In the genomic region with DNA sequence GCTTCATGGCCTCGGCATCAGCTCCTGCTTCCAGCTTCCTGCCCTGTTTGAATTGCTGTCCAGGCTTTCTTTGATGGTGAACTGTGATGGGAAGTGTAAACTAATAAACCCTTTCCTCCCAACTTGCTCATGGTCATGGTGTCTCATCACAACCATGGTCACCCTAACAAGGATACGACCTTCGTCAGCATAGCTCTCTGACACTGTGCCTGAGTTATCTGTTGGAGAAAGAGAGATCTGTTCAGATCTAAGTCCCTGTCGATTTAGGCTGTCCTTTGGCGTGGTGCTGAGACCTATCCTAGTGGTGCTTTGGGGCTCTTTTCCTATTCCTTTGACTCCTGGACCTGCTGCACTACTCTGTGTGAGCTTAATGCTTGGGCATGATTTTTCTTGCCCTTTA, we compare ENCODE assay signal across 23 mouse cellular contexts.
DNase-seq lines count a peak whose midpoint lies in the region; ATAC-seq and TF ChIP-seq lines count a peak whose summit lies in the region.
"Had no signal": no experiment of that assay in that cellular context is flagged by ENCODE, and none has a peak within 500 bp of the region (broad histone marks: within the 10 kb centered on the region; RNA-seq: fewer than 3 reads in every experiment).

No protein-coding gene starts in this region.

- peak; percentile 15; the same call in 1 of the 2 replicates for ATAC-seq in G1E (ENCODE audit: extremely low read depth, insufficient number of reproducible peaks, low FRiP score, poor library complexity, severe bottlenecking)
- ATAC-seq in erythroid progenitor cell, adult 5-6 weeks (replicated peaks; ENCODE audit: low FRiP score, poor library complexity, severe bottlenecking): no peak
- ATAC-seq: activated CD4-positive, CD25-positive, alpha-beta regulatory T cell, adult 4 months; CD4-positive, CD25-positive, alpha-beta regulatory T cell, adult 4 months; Patski had no signal

- no peaks in the 10 kb centered on the region for H3K27me3 ChIP-seq in G1E (ENCODE audit: insufficient read depth, low read length)
- H3K27me3 ChIP-seq: CH12.LX, Patski had no signal

- H3K4me3 ChIP-seq in G1E (ENCODE audit: low read depth, low read length): no peak overlapping the region

- no peak for TF ChIP-seq CTCF in G1E (IDR thresholded peaks at IDR 0.05; ENCODE audit: low read depth, low read length)

- no peaks in the 10 kb centered on the region for H3K9me3 ChIP-seq in G1E (replicated peaks)

- peak; percentile 29 for DNase-seq in adrenal gland, adult 2 months
- no peak for DNase-seq in adrenal gland, postnatal 4 days (ENCODE audit: low spot score in 2 of 2)
- DNase-seq in adrenal gland, adult 8-10 months: peak; percentile 28
- no peak for DNase-seq in adrenal gland, adult 18-20 months (ENCODE audit: low spot score in 2 of 2)
- peak; percentile 52 for DNase-seq in adrenal gland, postnatal 14 days
- DNase-seq in adrenal gland, postnatal 25 days: no peak
- no peak for DNase-seq in G1E (ENCODE audit: low spot score)
- DNase-seq: adrenal gland, postnatal 10 days; B cell, adult 2 months; cerebellum, adult 11 months; cerebellum, adult 11-12 months; cerebellum, adult 18-20 months; cerebellum, adult 2 months; cerebellum, adult 8-10 months; cerebellum, adult 9-10 months; cerebellum, adult 9-11 months; cerebellum, postnatal 10 days; cerebellum, postnatal 14 days had no signal

- H3K36me3 ChIP-seq in G1E (replicated peaks): no peaks in the 10 kb centered on the region

- H3K4me1 ChIP-seq in G1E (ENCODE audit: insufficient read depth, low read depth, low read length): no peaks in the 10 kb centered on the region

Comparison
In these comparisons a context has a peak if more than half of its experiments do, and no peak if none do; other contexts are left out.
1. DNase-seq: peak in adrenal gland, adult 2 months (single experiment), adrenal gland, adult 8-10 months (single experiment) and adrenal gland, postnatal 14 days (single experiment); none in adrenal gland, postnatal 4 days (0 of 2), adrenal gland, adult 18-20 months (0 of 2), adrenal gland, postnatal 25 days (single experiment) and G1E (single experiment).